ENCODE assay signal across 16 mouse cellular contexts in genomic region chr13:54443693-54444092, GRCm38 (mm10). TPM values are rescaled to one million over a fixed set of nuclear protein-coding genes. Genes with fewer than 3 reads are reported as not detected.
DNase-seq lines count a peak whose midpoint lies in the region; ATAC-seq lines count a peak whose summit lies in the region.
"Had no signal": no experiment of that assay in that cellular context is flagged by ENCODE, and none has a peak within 500 bp of the region (broad histone marks: within the 10 kb centered on the region; RNA-seq: fewer than 3 reads in every experiment).

No protein-coding gene starts in this region.

- no peak for ATAC-seq in cerebellum, adult (ENCODE audit: insufficient number of reproducible peaks, low FRiP score, low TSS enrichment)
- no peak for ATAC-seq in megakaryocyte progenitor cell, adult 5-6 weeks (replicated peaks; ENCODE audit: poor library complexity)
- ATAC-seq: inflammation-experienced regulatory T-cells, adult 6 months had no signal

- DNase-seq in cerebellum, postnatal 14 days: peak; percentile 54 to 69
- peak; percentile 60 for DNase-seq in layer of hippocampus, adult 11-12 months (ENCODE audit: low spot score)
- DNase-seq in layer of hippocampus, postnatal 25 days (ENCODE audit: extremely low spot score in 1 of 2, low spot score in 1 of 2): no peak
- DNase-seq in MN1 (ENCODE audit: low spot score): peak; percentile 26
- DNase-seq in layer of hippocampus, adult 8-10 months (ENCODE audit: low spot score in 2 of 2): peak; percentile 46 to 70
- DNase-seq in heart, adult 9 months (ENCODE audit: low spot score in 2 of 2): no peak
- DNase-seq: cerebellum, postnatal 36 days; heart, postnatal 10 days; kidney, adult 2 months; kidney, postnatal 10 days; lung, adult 18-20 months; spleen, adult 18-20 months; thymus, postnatal 4 days had no signal

RNA-seq across cellular contexts. Expression of gene Thoc3, which starts 25.0 kb away (rescaled TPM):
- 10 to 100 TPM; 39.4 to 40.0 TPM for total RNA-seq in layer of hippocampus, postnatal 25 days (2021)
- total RNA-seq in layer of hippocampus, adult 8-10 months (2022): 10 to 100 TPM; 31.7 to 38.2 (median 33.2) TPM
- total RNA-seq in megakaryocyte progenitor cell, adult 5-6 weeks (2015): 24.8 and 25.9 TPM in 2 replicates
- 40.3 and 47.1 TPM in 2 replicates for total RNA-seq in megakaryocyte progenitor cell, adult 5-6 weeks (2017)

RNA-seq across cellular contexts. Expression of gene Simc1, which starts 59.9 kb away (rescaled TPM):
- total RNA-seq in layer of hippocampus, postnatal 25 days (2021): 10 to 100 TPM; 14.2 to 16.7 TPM
- total RNA-seq in layer of hippocampus, adult 8-10 months (2022): 10 to 100 TPM; 14.1 to 17.7 (median 15.8) TPM
- total RNA-seq in megakaryocyte progenitor cell, adult 5-6 weeks (2015): 13.6 and 22.0 TPM in 2 replicates
- total RNA-seq in megakaryocyte progenitor cell, adult 5-6 weeks (2017): 4.0 and 7.0 TPM in 2 replicates

Comparison
In these comparisons a context has a peak if more than half of its experiments do, and no peak if none do; other contexts are left out.
1. DNase-seq: peak in cerebellum, postnatal 14 days (2 of 2), layer of hippocampus, adult 11-12 months (single experiment), MN1 (single experiment) and layer of hippocampus, adult 8-10 months (2 of 2); none in layer of hippocampus, postnatal 25 days (0 of 2) and heart, adult 9 months (0 of 2).